9 mouse cellular contexts compared by ENCODE assay signal in genomic region chr13:99413481-99414351, GRCm38 (mm10).
DNase-seq lines count a peak whose midpoint lies in the region; ATAC-seq and TF ChIP-seq lines count a peak whose summit lies in the region.
"Had no signal": no experiment of that assay in that cellular context is flagged by ENCODE, and none has a peak within 500 bp of the region (broad histone marks: within the 10 kb centered on the region; RNA-seq: fewer than 3 reads in every experiment).

No protein-coding gene starts in this region.

- peak; percentile 42 for DNase-seq in cerebellum, adult 9-10 months
- DNase-seq in cerebellum, postnatal 25 days, result no peak
- DNase-seq in kidney, postnatal 0 days (ENCODE audit: low spot score), result peak; percentile 51
- DNase-seq in kidney, postnatal 36 days, result no peak
- peak; percentile 84 for DNase-seq in embryonic facial prominence, embryonic 14.5 days (ENCODE audit: low spot score)
- DNase-seq in mesoderm, embryonic 11.5 days (ENCODE audit: low read depth, low spot score), result peak; percentile 85
- no peak for DNase-seq in adrenal gland, adult 2 months

- H3K36me3 ChIP-seq in kidney, postnatal 0 days (ENCODE audit: insufficient read depth, low read length), result peaks cover 14% of the 10 kb centered on the region; the same call in 1 of the 2 replicates
- peaks cover 48% of the 10 kb centered on the region for H3K36me3 ChIP-seq in embryonic facial prominence, embryonic 14.5 days (ENCODE audit: control insufficient read depth, insufficient read depth, low read length)

- H3K27me3 ChIP-seq in kidney, postnatal 0 days (ENCODE audit: insufficient read depth, low read length), result no peaks in the 10 kb centered on the region
- H3K27me3 ChIP-seq in embryonic facial prominence, embryonic 14.5 days (replicated peaks; ENCODE audit: control insufficient read depth, insufficient read depth, low read length), result no peaks in the 10 kb centered on the region
- H3K27me3 ChIP-seq: liver, embryonic 15.5 days had no signal

- no peak overlapping the region for H3K9ac ChIP-seq in kidney, postnatal 0 days (ENCODE audit: low read depth, low read length)
- H3K9ac ChIP-seq in embryonic facial prominence, embryonic 14.5 days (ENCODE audit: low read depth, low read length), result 0 out of 2 replicates have a peak overlapping the region, but pooled peaks have one; percentile 30
- H3K9ac ChIP-seq: liver, embryonic 15.5 days had no signal

- 0 out of 2 replicates have a peak, but pooled peaks have one; percentile 26 for ATAC-seq in kidney, postnatal 0 days (replicated peaks; ENCODE audit: low FRiP score, low read depth)
- ATAC-seq in embryonic facial prominence, embryonic 14.5 days (ENCODE audit: low read depth), result peak; percentile 73
- no peak for ATAC-seq in megakaryocyte-erythroid progenitor cell, adult 5-6 weeks (replicated peaks; ENCODE audit: low FRiP score, low TSS enrichment, poor library complexity, severe bottlenecking)

- 47% methylated on average over 13 of the region's 13 CpGs for WGBS in kidney, postnatal 0 days
- WGBS in embryonic facial prominence, embryonic 14.5 days, result 33% methylated on average over 13 of the region's 13 CpGs

- H3K4me2 ChIP-seq in kidney, postnatal 0 days (ENCODE audit: low read length), result no peak overlapping the region
- H3K4me2 ChIP-seq in embryonic facial prominence, embryonic 14.5 days (ENCODE audit: low read depth, low read length), result no peak overlapping the region
- H3K4me2 ChIP-seq: liver, embryonic 15.5 days had no signal

- H3K9me3 ChIP-seq in kidney, postnatal 0 days (replicated peaks; ENCODE audit: low read length), result no peaks in the 10 kb centered on the region
- H3K9me3 ChIP-seq in embryonic facial prominence, embryonic 14.5 days (ENCODE audit: control insufficient read depth, low read length), result no peaks in the 10 kb centered on the region
- H3K9me3 ChIP-seq: liver, embryonic 15.5 days had no signal

- 0 out of 2 replicates have a peak, but pooled peaks cover 15% of the 10 kb centered on the region for H3K4me1 ChIP-seq in kidney, postnatal 0 days (replicated peaks; ENCODE audit: insufficient read depth, low read length)
- H3K4me1 ChIP-seq in embryonic facial prominence, embryonic 14.5 days (ENCODE audit: control insufficient read depth, insufficient read depth, low read length), result peaks cover 20% of the 10 kb centered on the region
- H3K4me1 ChIP-seq: liver, embryonic 15.5 days had no signal

- H3K4me3 ChIP-seq in kidney, postnatal 0 days (replicated peaks; ENCODE audit: low read depth, low read length), result no peak overlapping the region
- no peak overlapping the region for H3K4me3 ChIP-seq in embryonic facial prominence, embryonic 14.5 days (ENCODE audit: low read depth, low read length)
- H3K4me3 ChIP-seq: liver, embryonic 15.5 days had no signal

- no peak for TF ChIP-seq CTCF in kidney, postnatal 0 days (IDR thresholded peaks at IDR 0.05; ENCODE audit: low read depth)

- H3K27ac ChIP-seq in kidney, postnatal 0 days, result no peak overlapping the region
- H3K27ac ChIP-seq in embryonic facial prominence, embryonic 14.5 days (replicated peaks; ENCODE audit: low read depth, low read length), result peak overlapping the region; percentile 16; the same call in 1 of the 2 replicates
- H3K27ac ChIP-seq: liver, embryonic 15.5 days had no signal

Comparison
In these comparisons a context has a peak if more than half of its experiments do, and no peak if none do; other contexts are left out.
1. DNase-seq: peak in cerebellum, adult 9-10 months (single experiment), kidney, postnatal 0 days (single experiment), embryonic facial prominence, embryonic 14.5 days (single experiment) and mesoderm, embryonic 11.5 days (single experiment); none in cerebellum, postnatal 25 days (0 of 2), kidney, postnatal 36 days (0 of 2) and adrenal gland, adult 2 months (single experiment).